Mouse (Mus musculus): ENCODE data around the gene Megf9. TPM values are rescaled to one million over a fixed set of nuclear protein-coding genes. Genes with fewer than 3 reads are reported as not detected.

The Megf9 gene
- polyA plus RNA-seq, 2 experiments: 1.8 to 3.3 TPM

GRCm38 (mm10) chr4:70481931-70482330 lies 52.9 kb downstream of the Megf9 start:
- H3K4me1 ChIP-seq (replicated peaks; ENCODE audit: control insufficient read depth in 2 of 2, insufficient read depth in 2 of 2, low read length in 1 of 2): no peaks in the 10 kb centered on the region
- no peak overlapping the region for H3K4me2 ChIP-seq (ENCODE audit: low read depth)
- H3K27me3 ChIP-seq (ENCODE audit: control insufficient read depth, insufficient read depth, low read length): no peaks in the 10 kb centered on the region
- H3K4me3 ChIP-seq (ENCODE audit: insufficient read depth in 1 of 2, low read depth in 2 of 2, low read length in 2 of 2): no peak overlapping the region
- no peak overlapping the region for H3K27ac ChIP-seq
- no peak for DNase-seq (ENCODE audit: low read depth in 3 of 3, low spot score in 3 of 3)
- ATAC-seq (ENCODE audit: insufficient read depth): 0 out of 2 replicates have a peak, but pooled peaks have one; percentile 21
- WGBS (ENCODE audit: insufficient replicate concordance): 52% methylated on average over 4 of the region's 4 CpGs
- no peaks in the 10 kb centered on the region for H3K9me3 ChIP-seq (ENCODE audit: control insufficient read depth, low read length)
- H3K36me3 ChIP-seq (replicated peaks; ENCODE audit: control insufficient read depth, insufficient read depth, low read depth): no peaks in the 10 kb centered on the region
- TF ChIP-seq EP300 (IDR thresholded peaks at IDR 0.05; ENCODE audit: low read depth): no peak
- TF ChIP-seq CTCF (IDR thresholded peaks at IDR 0.05; ENCODE audit: low read depth): no peak
- no peak overlapping the region for H3K9ac ChIP-seq (replicated peaks)

- ATAC-seq (ENCODE audit: insufficient read depth): no peak
- Histone ChIP-seq H3K9me3 (ENCODE audit: control insufficient read depth, low read length) (no peaks in the 10 kb centered on the region), H3K27me3 (ENCODE audit: control insufficient read depth, insufficient read depth, low read length) (no peaks in the 10 kb centered on the region), H3K27ac (no peak overlapping the region), H3K4me2 (ENCODE audit: low read depth) (no peak overlapping the region), H3K36me3 (replicated peaks; ENCODE audit: control insufficient read depth, insufficient read depth, low read depth) (no peaks in the 10 kb centered on the region), H3K4me1 (replicated peaks; ENCODE audit: control insufficient read depth in 2 of 2, insufficient read depth in 2 of 2, low read length in 1 of 2) (no peaks in the 10 kb centered on the region), H3K4me3 (ENCODE audit: insufficient read depth in 1 of 2, low read depth in 2 of 2, low read length in 2 of 2) (no peak overlapping the region), H3K9ac (replicated peaks) (no peak overlapping the region)
- DNase-seq (ENCODE audit: low read depth in 3 of 3, low spot score in 3 of 3): no peak
- WGBS (ENCODE audit: insufficient replicate concordance): 58% methylated on average over 2 of the region's 2 CpGs
- no peak for TF ChIP-seq EP300 (IDR thresholded peaks at IDR 0.05; ENCODE audit: low read depth)
- TF ChIP-seq CTCF (IDR thresholded peaks at IDR 0.05; ENCODE audit: low read depth): no peak
Measured at GRCm38 (mm10) chr4:70471398-70471797, 63.4 kb downstream of the Megf9 start.

- Histone ChIP-seq H3K4me3 (ENCODE audit: insufficient read depth in 1 of 2, low read depth in 2 of 2, low read length in 2 of 2) (no peak overlapping the region), H3K4me1 (replicated peaks; ENCODE audit: control insufficient read depth in 2 of 2, insufficient read depth in 2 of 2, low read length in 1 of 2) (no peaks in the 10 kb centered on the region), H3K36me3 (replicated peaks; ENCODE audit: control insufficient read depth, insufficient read depth, low read depth) (no peaks in the 10 kb centered on the region), H3K9me3 (ENCODE audit: control insufficient read depth, low read length) (no peaks in the 10 kb centered on the region), H3K4me2 (ENCODE audit: low read depth) (no peak overlapping the region), H3K27ac (no peak overlapping the region), H3K9ac (replicated peaks) (no peak overlapping the region), H3K27me3 (ENCODE audit: control insufficient read depth, insufficient read depth, low read length) (no peaks in the 10 kb centered on the region)
- DNase-seq (ENCODE audit: low read depth in 3 of 3, low spot score in 3 of 3) (no peak), ATAC-seq (ENCODE audit: insufficient read depth) (no peak)
- 64% methylated on average over 1 of the region's 1 CpGs for WGBS (ENCODE audit: insufficient replicate concordance)
- TF ChIP-seq EP300 (IDR thresholded peaks at IDR 0.05; ENCODE audit: low read depth) (no peak), CTCF (IDR thresholded peaks at IDR 0.05; ENCODE audit: low read depth) (no peak)
Measured at GRCm38 (mm10) chr4:70465921-70466689, 68.7 kb downstream of the Megf9 start.

- Histone ChIP-seq H3K9me3 (ENCODE audit: control insufficient read depth, low read length) (no peaks in the 10 kb centered on the region), H3K4me1 (replicated peaks; ENCODE audit: control insufficient read depth in 2 of 2, insufficient read depth in 2 of 2, low read length in 1 of 2) (no peaks in the 10 kb centered on the region), H3K27ac (no peak overlapping the region), H3K27me3 (ENCODE audit: control insufficient read depth, insufficient read depth, low read length) (no peaks in the 10 kb centered on the region), H3K4me3 (ENCODE audit: insufficient read depth in 1 of 2, low read depth in 2 of 2, low read length in 2 of 2) (no peak overlapping the region), H3K4me2 (ENCODE audit: low read depth) (no peak overlapping the region), H3K9ac (replicated peaks) (no peak overlapping the region), H3K36me3 (replicated peaks; ENCODE audit: control insufficient read depth, insufficient read depth, low read depth) (no peaks in the 10 kb centered on the region)
- WGBS (ENCODE audit: insufficient replicate concordance): 68% methylated on average over 2 of the region's 2 CpGs
- DNase-seq (ENCODE audit: low read depth in 3 of 3, low spot score in 3 of 3) (no peak), ATAC-seq (ENCODE audit: insufficient read depth) (no peak)
- TF ChIP-seq EP300 (IDR thresholded peaks at IDR 0.05; ENCODE audit: low read depth): no peak
Measured at GRCm38 (mm10) chr4:70463302-70463701, 71.5 kb downstream of the Megf9 start.

- H3K4me3 ChIP-seq (ENCODE audit: insufficient read depth in 1 of 2, low read depth in 2 of 2, low read length in 2 of 2): no peak overlapping the region
- H3K27ac ChIP-seq: no peak overlapping the region
- no peak overlapping the region for H3K9ac ChIP-seq (replicated peaks)
- no peak for DNase-seq (ENCODE audit: low read depth in 3 of 3, low spot score in 3 of 3)
- H3K4me2 ChIP-seq (ENCODE audit: low read depth): no peak overlapping the region
- no peaks in the 10 kb centered on the region for H3K36me3 ChIP-seq (replicated peaks; ENCODE audit: control insufficient read depth, insufficient read depth, low read depth)
- no peaks in the 10 kb centered on the region for H3K27me3 ChIP-seq (ENCODE audit: control insufficient read depth, insufficient read depth, low read length)
- no peak for ATAC-seq (ENCODE audit: insufficient read depth)
- no peaks in the 10 kb centered on the region for H3K4me1 ChIP-seq (replicated peaks; ENCODE audit: control insufficient read depth in 2 of 2, insufficient read depth in 2 of 2, low read length in 1 of 2)
- TF ChIP-seq EP300 (IDR thresholded peaks at IDR 0.05; ENCODE audit: low read depth) (no peak), CTCF (IDR thresholded peaks at IDR 0.05; ENCODE audit: low read depth) (no peak)
- H3K9me3 ChIP-seq (ENCODE audit: control insufficient read depth, low read length): no peaks in the 10 kb centered on the region
Measured at GRCm38 (mm10) chr4:70461416-70461815, 73.4 kb downstream of the Megf9 start.

Data from liver, embryonic 14.5 days (tissue).